19 mouse cellular contexts compared by ENCODE assay signal in genomic region chr12:119097814-119098213, GRCm38 (mm10).
DNase-seq lines count a peak whose midpoint lies in the region; ATAC-seq and TF ChIP-seq lines count a peak whose summit lies in the region.
"Had no signal": no experiment of that assay in that cellular context is flagged by ENCODE, and none has a peak within 500 bp of the region (broad histone marks: within the 10 kb centered on the region; RNA-seq: fewer than 3 reads in every experiment).

No protein-coding gene starts in this region.

- no peak overlapping the region for H3K27ac ChIP-seq in liver, adult 2 months (replicated peaks; ENCODE audit: insufficient read depth, low read depth, low read length)
- no peak overlapping the region for H3K27ac ChIP-seq in liver, embryonic 12.5 days
- H3K27ac ChIP-seq in heart, embryonic 12.5 days (ENCODE audit: poor library complexity, severe bottlenecking): peak overlapping the region; percentile 60; the same call in 1 of the 2 replicates
- H3K27ac ChIP-seq in lung, embryonic 15.5 days: peak overlapping the region; percentile 83
- no peak overlapping the region for H3K27ac ChIP-seq in stomach, embryonic 16.5 days (ENCODE audit: low read length)
- H3K27ac ChIP-seq: embryonic facial prominence, embryonic 13.5 days; hindbrain, postnatal 0 days; neural tube, embryonic 12.5 days had no signal

- no peaks in the 10 kb centered on the region for H3K36me3 ChIP-seq in liver, adult 2 months (ENCODE audit: control insufficient read depth, insufficient read depth, low read length)
- no peaks in the 10 kb centered on the region for H3K36me3 ChIP-seq in liver, embryonic 12.5 days
- no peaks in the 10 kb centered on the region for H3K36me3 ChIP-seq in heart, embryonic 12.5 days
- H3K36me3 ChIP-seq in lung, embryonic 15.5 days: no peaks in the 10 kb centered on the region
- no peaks in the 10 kb centered on the region for H3K36me3 ChIP-seq in stomach, embryonic 16.5 days (ENCODE audit: control insufficient read depth, insufficient read depth, low read length)
- H3K36me3 ChIP-seq: embryonic facial prominence, embryonic 13.5 days; neural tube, embryonic 12.5 days had no signal

- H3K4me2 ChIP-seq in liver, embryonic 12.5 days: no peak overlapping the region
- no peak overlapping the region for H3K4me2 ChIP-seq in heart, embryonic 12.5 days
- no peak overlapping the region for H3K4me2 ChIP-seq in lung, embryonic 15.5 days
- H3K4me2 ChIP-seq in stomach, embryonic 16.5 days (ENCODE audit: low read depth, low read length): no peak overlapping the region
- H3K4me2 ChIP-seq: embryonic facial prominence, embryonic 13.5 days; neural tube, embryonic 12.5 days had no signal

- H3K79me2 ChIP-seq in liver, adult 2 months (ENCODE audit: control insufficient read depth, insufficient read depth, low read length): no peaks in the 10 kb centered on the region

- H3K4me3 ChIP-seq in liver, adult 2 months (ENCODE audit: insufficient read depth, low read depth, low read length): no peak overlapping the region
- no peak overlapping the region for H3K4me3 ChIP-seq in liver, embryonic 12.5 days
- no peak overlapping the region for H3K4me3 ChIP-seq in heart, embryonic 12.5 days
- no peak overlapping the region for H3K4me3 ChIP-seq in lung, embryonic 15.5 days
- no peak overlapping the region for H3K4me3 ChIP-seq in stomach, embryonic 16.5 days (replicated peaks; ENCODE audit: low read length)
- H3K4me3 ChIP-seq: embryonic facial prominence, embryonic 13.5 days; neural tube, embryonic 12.5 days had no signal

- WGBS in liver, adult 2 months: 32% methylated on average over 1 of the region's 1 CpGs
- WGBS in liver, embryonic 12.5 days (ENCODE audit: insufficient replicate concordance): 29% methylated on average over 1 of the region's 1 CpGs
- WGBS in heart, embryonic 12.5 days: 24% methylated on average over 1 of the region's 1 CpGs
- 17% methylated on average over 1 of the region's 1 CpGs for WGBS in lung, embryonic 15.5 days
- WGBS in stomach, embryonic 16.5 days: 29% methylated on average over 1 of the region's 1 CpGs

- no peak overlapping the region for H3K9ac ChIP-seq in liver, adult 2 months (ENCODE audit: low read depth, low read length)
- no peak overlapping the region for H3K9ac ChIP-seq in liver, embryonic 12.5 days
- H3K9ac ChIP-seq in heart, embryonic 12.5 days: no peak overlapping the region
- no peak overlapping the region for H3K9ac ChIP-seq in lung, embryonic 15.5 days
- no peak overlapping the region for H3K9ac ChIP-seq in stomach, embryonic 16.5 days (ENCODE audit: low read length)
- H3K9ac ChIP-seq: embryonic facial prominence, embryonic 13.5 days; liver, postnatal 0 days; neural tube, embryonic 12.5 days had no signal

- no peaks in the 10 kb centered on the region; the same call in 1 of the 2 replicates for H3K4me1 ChIP-seq in liver, adult 2 months (ENCODE audit: control insufficient read depth, insufficient read depth, low read length)
- no peaks in the 10 kb centered on the region for H3K4me1 ChIP-seq in liver, embryonic 12.5 days
- H3K4me1 ChIP-seq in heart, embryonic 12.5 days (replicated peaks): peaks cover 13% of the 10 kb centered on the region; the same call in 1 of the 2 replicates
- H3K4me1 ChIP-seq in lung, embryonic 15.5 days: peaks cover 6% of the 10 kb centered on the region
- no peaks in the 10 kb centered on the region for H3K4me1 ChIP-seq in stomach, embryonic 16.5 days (ENCODE audit: control insufficient read depth, insufficient read depth, low read length)
- H3K4me1 ChIP-seq: embryonic facial prominence, embryonic 13.5 days; neural tube, embryonic 12.5 days had no signal

- no peak for ATAC-seq in liver, embryonic 12.5 days
- no peak for ATAC-seq in heart, embryonic 12.5 days (ENCODE audit: insufficient number of reproducible peaks, low FRiP score)
- peak; percentile 91 for ATAC-seq in lung, embryonic 15.5 days (ENCODE audit: borderline replicate concordance, extremely low read depth, low FRiP score, low TSS enrichment)
- peak; percentile 56; the same call in 1 of the 2 replicates for ATAC-seq in stomach, embryonic 16.5 days (ENCODE audit: insufficient read depth, low FRiP score)
- ATAC-seq: hindbrain, postnatal 0 days; liver, postnatal 0 days had no signal

- no peaks in the 10 kb centered on the region for H3K27me3 ChIP-seq in liver, adult 2 months (ENCODE audit: control insufficient read depth, insufficient read depth, low read length)
- H3K27me3 ChIP-seq in liver, embryonic 12.5 days (replicated peaks): no peaks in the 10 kb centered on the region
- no peaks in the 10 kb centered on the region for H3K27me3 ChIP-seq in heart, embryonic 12.5 days (replicated peaks)
- H3K27me3 ChIP-seq in lung, embryonic 15.5 days: no peaks in the 10 kb centered on the region
- H3K27me3 ChIP-seq in stomach, embryonic 16.5 days (ENCODE audit: control insufficient read depth, insufficient read depth, low read length): no peaks in the 10 kb centered on the region
- H3K27me3 ChIP-seq: embryonic facial prominence, embryonic 13.5 days; neural tube, embryonic 12.5 days had no signal

- H3K9me3 ChIP-seq in liver, embryonic 12.5 days (replicated peaks): no peaks in the 10 kb centered on the region
- H3K9me3 ChIP-seq in heart, embryonic 12.5 days (replicated peaks): no peaks in the 10 kb centered on the region
- no peaks in the 10 kb centered on the region for H3K9me3 ChIP-seq in lung, embryonic 15.5 days
- H3K9me3 ChIP-seq in stomach, embryonic 16.5 days (replicated peaks; ENCODE audit: control insufficient read depth, low read length): no peaks in the 10 kb centered on the region
- H3K9me3 ChIP-seq: embryonic facial prominence, embryonic 13.5 days; neural tube, embryonic 12.5 days had no signal

- TF ChIP-seq POLR2A in liver, adult 2 months (IDR thresholded peaks at IDR 0.05; ENCODE audit: extremely low read depth, insufficient read depth, low read length): no peak

- peak; percentile 38 for DNase-seq in liver, adult 2 months (ENCODE audit: extremely low read depth, low read depth, low spot score)
- DNase-seq in cerebellum, postnatal 4 days (ENCODE audit: low spot score in 2 of 2): no peak
- DNase-seq in urinary bladder, postnatal 10 days (ENCODE audit: low spot score): no peak
- DNase-seq: adrenal gland, postnatal 10 days; B cell, adult 2 months; cerebellum, adult 18-20 months; gastrocnemius, postnatal 10 days; kidney, adult 8-10 months; kidney, postnatal 25 days; liver, postnatal 0 days; spleen, adult 18-20 months; thymus, postnatal 25 days had no signal

- no peak for TF ChIP-seq CTCF in liver, adult 2 months (IDR thresholded peaks at IDR 0.05; ENCODE audit: low read depth, low read length)

Comparison
In these comparisons a context has a peak if more than half of its experiments do, and no peak if none do; other contexts are left out.
1. H3K27ac ChIP-seq: peak in heart, embryonic 12.5 days (single experiment) and lung, embryonic 15.5 days (single experiment); none in liver, adult 2 months (single experiment), liver, embryonic 12.5 days (single experiment) and stomach, embryonic 16.5 days (single experiment).
2. ATAC-seq: peak in lung, embryonic 15.5 days (single experiment) and stomach, embryonic 16.5 days (single experiment); none in liver, embryonic 12.5 days (single experiment) and heart, embryonic 12.5 days (single experiment).